Mouse (Mus musculus) thymus, adult 2 months (tissue): Measurements from ENCODE around the gene Plce1.

Experiments
- CTCF ChIP-seq: fragments of 200-500 bp; IDR thresholded peaks from 2 replicates; pipeline ENCODE4 v1.5.1; 2012; ENCODE audit warnings: mild to moderate bottlenecking, control low read depth, low read length, moderate library complexity, borderline replicate concordance; ENCODE audit not compliant: control insufficient read depth, poor library complexity, insufficient read depth; ENCODE audit errors: extremely low read depth
- POLR2A ChIP-seq: fragments of 200-500 bp; IDR thresholded peaks from 2 replicates; pipeline ENCODE4 v1.6.1; 2012; ENCODE audit warnings: mild to moderate bottlenecking, low read length, control low read depth, moderate library complexity; ENCODE audit not compliant: control insufficient read depth, poor library complexity, insufficient read depth; ENCODE audit errors: extremely low read depth

DNA sequence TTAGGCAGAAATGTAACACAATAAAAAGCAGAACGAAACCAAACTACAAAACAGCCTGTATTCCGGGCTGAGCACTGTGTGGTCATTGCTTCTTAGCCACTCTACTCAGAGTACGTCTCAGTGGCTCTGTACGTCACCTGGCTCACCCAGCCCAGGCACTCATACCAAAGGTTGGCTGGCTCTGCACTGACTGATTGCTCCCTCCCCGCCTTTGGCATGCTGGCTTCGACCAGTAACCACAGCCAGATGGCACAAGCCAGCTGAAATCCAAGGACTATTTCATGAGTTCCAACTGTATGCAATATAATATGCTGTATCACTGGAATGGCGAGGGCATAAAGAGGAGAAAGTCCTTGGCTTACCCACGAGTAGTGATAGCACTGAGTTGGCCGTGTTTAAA lies 121.9 kb downstream of the Plce1 start:
- TF ChIP-seq POLR2A (no peak), CTCF (no peak)
